Mouse (Mus musculus) spleen, postnatal 10 days (tissue): Measurements from ENCODE around the gene Gm32717.
"Not testable (repeated sequence)": the region's sequence is repeated elsewhere in the genome, so short reads cannot be mapped to it uniquely, and the experiment has no call there.

Experiments
- DNase-seq, 2 experiments: peaks; one replicate each; pipeline ENCODE4 v3.0.0; 2021 to 2022; ENCODE audit warnings: low spot score in 2 of 2

Gene Gm32717

DNA sequence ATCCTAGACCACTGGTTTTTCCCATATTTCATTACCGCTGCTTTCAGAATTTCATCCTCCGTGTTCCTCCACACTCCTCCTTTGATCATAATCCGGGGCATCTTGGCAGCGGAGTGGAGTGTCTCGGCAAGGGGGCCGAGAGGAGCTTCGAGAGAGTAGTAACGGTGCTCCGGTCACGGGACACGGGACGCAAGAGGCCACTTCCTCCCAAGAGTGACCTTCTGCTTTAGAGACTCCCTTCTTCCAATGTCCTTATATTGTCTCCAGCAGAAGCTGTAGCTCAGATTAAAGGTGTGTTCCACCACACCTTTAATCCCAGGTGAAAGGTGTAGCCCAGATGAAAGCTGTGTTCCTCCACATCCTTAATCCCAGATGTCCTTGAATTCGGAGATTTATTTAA lies at the start of gene Gm32717:
Gm32717 (minus strand) TSS at position 101 of the 400 bp plus-strand sequence.
- DNase-seq = not testable (repeated sequence)

GRCm38 (mm10) chr10:118283016-118283415 lies 42.4 kb upstream of the Gm32717 start:
- not testable (repeated sequence) for DNase-seq

DNA sequence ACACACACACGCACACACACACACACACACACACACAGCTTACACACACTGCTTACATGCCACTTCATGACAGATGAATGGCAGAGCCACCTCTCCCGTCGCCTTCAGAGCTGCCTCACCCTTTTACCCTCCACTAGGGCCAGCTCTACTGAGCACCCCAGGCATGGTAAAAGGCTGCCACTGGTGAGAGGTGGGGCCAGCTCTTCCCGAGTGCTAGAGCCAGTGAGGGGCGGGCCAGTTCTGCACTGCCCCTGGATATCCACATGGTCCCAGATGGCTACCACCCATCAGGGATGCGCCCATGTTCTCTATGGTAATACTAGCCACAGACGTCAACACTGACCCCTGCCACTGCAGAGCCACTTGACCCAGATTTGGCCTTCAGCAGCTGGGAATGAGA lies 42.0 kb upstream of the Gm32717 start:
- DNase-seq = not testable (repeated sequence)

- DNase-seq = not testable (repeated sequence)
These were observed 37.5 kb upstream of the Gm32717 start for GRCm38 (mm10) chr10:118278069-118278468.

GRCm38 (mm10) chr10:118271416-118271815 lies 30.8 kb upstream of the Gm32717 start:
- not testable (repeated sequence) for DNase-seq

- DNase-seq = not testable (repeated sequence)
These were observed 28.2 kb upstream of the Gm32717 start for GRCm38 (mm10) chr10:118268812-118269211.

- not testable (repeated sequence) for DNase-seq
These were observed 17.8 kb upstream of the Gm32717 start, which contains the start of gene Gm32802 for GRCm38 (mm10) chr10:118258388-118258787. Gene Gm32802, plus strand, starts transcription at chr10:118258688.

DNA sequence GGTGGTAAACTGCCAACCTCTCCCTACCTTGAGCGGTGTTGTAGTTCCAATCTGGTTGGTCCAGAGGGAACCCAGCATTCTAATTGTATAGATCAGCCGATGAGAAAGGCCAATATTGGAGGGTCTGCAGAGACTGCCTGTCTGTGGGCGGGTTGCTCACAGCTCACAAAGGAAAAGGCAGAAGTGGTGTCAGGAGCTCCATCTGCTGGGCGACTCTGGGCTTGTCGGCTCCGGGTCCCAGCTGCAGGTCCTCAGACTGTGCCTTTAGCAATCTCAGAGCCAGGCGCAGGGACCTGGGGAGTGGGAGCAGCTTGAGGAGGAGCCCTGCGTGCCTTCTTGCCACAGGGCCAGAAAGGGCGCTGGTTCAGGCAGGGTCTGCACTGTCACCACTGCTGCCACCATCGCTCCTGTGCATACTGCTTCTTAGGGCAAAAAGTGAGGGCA lies 10.3 kb upstream of the Gm32717 start:
- peak in 1 of 2 experiments; percentile 32 for DNase-seq

DNA sequence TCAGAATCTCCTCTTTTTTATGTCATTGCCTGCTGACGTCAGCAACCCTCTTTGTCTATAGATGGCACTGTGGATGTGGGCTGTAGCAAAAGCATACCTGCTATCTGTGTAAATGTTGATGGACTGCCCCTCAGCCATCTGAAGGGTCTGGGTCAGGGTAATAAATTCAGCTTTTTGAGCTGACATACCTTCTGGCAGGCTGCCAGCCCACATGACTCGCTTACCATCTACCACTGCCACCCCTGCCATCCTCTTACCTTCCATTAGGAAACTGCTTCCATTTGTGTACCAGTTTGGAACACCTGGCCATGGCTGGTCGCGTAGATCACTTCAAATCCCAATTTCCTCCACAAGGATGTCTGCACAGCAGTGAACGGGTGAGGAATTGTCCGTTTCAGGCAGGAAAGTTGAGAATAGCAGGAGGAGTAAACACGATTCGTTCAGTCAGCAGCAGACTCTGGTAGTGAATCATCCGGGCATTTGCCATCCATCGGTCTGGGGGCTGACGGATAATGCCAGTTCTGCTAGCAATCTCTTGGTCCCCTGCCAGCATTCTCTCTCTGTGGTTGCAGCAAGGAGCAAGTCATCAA lies 8.5 kb upstream of the Gm32717 start:
- DNase-seq = not testable (repeated sequence)

DNA sequence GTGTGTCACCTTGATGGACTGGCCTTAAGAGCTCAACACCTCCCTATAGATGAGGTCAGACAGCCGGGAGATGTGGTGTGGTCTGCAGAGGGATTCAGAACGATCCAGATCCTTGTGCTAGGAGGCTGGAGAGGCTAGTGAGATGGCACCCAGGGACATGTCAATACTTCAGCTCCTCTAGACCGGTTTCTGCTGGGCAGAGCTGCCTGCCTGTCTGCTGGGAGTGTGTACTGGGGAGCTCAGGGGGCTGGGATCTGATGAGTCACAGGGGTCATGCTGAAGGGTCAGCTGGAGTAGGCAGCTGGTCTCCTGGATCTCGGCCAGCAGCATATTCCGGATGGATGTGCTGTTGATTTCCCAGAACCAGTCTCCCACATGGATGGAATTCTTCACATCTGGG lies 8.0 kb downstream of the Gm32717 start:
- not testable (repeated sequence) for DNase-seq

DNA sequence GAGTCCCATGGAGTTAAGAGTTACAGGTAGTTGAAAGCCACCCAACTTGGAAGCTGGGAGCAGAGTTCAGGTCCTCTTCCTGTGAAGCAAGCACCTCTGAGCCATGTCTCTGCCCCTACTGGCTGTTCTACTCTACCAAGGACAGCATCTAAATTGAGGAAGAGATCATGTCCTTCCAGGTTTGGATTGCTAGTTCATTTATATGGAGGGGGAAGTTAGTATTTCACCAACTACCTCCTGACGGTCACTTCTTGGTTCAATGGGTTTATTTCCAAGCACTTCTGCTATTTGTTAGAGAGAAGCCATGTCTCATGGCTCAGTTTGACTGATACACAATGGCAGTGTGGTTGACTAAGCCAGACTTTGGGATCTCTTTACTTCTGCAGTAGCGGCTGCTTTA lies 13.0 kb downstream of the Gm32717 start:
- not testable (repeated sequence) for DNase-seq

- not testable (repeated sequence) for DNase-seq
These were observed 24.7 kb downstream of the Gm32717 start for GRCm38 (mm10) chr10:118215719-118216393.

DNA sequence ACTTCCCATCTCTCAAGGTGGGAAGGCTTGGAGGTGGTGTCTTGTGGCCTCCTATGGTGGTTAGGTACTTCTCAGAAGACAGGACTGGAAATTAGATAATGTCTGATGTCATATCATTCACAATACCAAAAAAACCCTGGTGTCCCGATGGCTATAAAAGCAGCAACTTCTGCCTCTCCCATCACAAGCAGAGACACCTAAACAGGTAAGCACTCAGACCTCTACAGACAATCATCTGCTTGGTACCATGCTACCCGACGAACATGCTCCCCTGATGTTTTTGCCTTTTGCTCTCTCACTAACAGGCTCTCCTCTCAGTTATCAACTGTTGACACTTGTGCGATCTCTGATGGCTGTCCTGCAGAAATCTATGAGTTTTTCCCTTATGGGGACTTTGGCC lies 35.9 kb downstream of the Gm32717 start, which contains the start of gene Il22:
Il22 (plus strand) TSS at position 301 of the 400 bp plus-strand sequence.
- no peak for DNase-seq

- DNase-seq = not testable (repeated sequence)
These were observed 45.4 kb downstream of the Gm32717 start for GRCm38 (mm10) chr10:118195150-118195549.
